10 mouse cellular contexts compared by ENCODE assay signal in genomic region chr1:165705868-165706348, GRCm38 (mm10). TPM values are rescaled to one million over a fixed set of nuclear protein-coding genes. Genes with fewer than 3 reads are reported as not detected.
DNase-seq lines count a peak whose midpoint lies in the region; ATAC-seq lines count a peak whose summit lies in the region.
"Had no signal": no experiment of that assay in that cellular context is flagged by ENCODE, and none has a peak within 500 bp of the region (broad histone marks: within the 10 kb centered on the region; RNA-seq: fewer than 3 reads in every experiment).

No protein-coding gene starts in this region.

- H3K9me3 ChIP-seq in midbrain, embryonic 14.5 days (ENCODE audit: control insufficient read depth, low read length): no peaks in the 10 kb centered on the region
- H3K9me3 ChIP-seq in midbrain, embryonic 11.5 days (ENCODE audit: control insufficient read depth, low read length): no peaks in the 10 kb centered on the region
- no peaks in the 10 kb centered on the region for H3K9me3 ChIP-seq in liver, embryonic 13.5 days (replicated peaks)
- H3K9me3 ChIP-seq in forebrain, embryonic 12.5 days: no peaks in the 10 kb centered on the region

- peaks cover 21% of the 10 kb centered on the region for H3K27me3 ChIP-seq in midbrain, embryonic 14.5 days (ENCODE audit: control insufficient read depth, insufficient read depth, low read length)
- H3K27me3 ChIP-seq in midbrain, embryonic 11.5 days (ENCODE audit: control insufficient read depth, insufficient read depth, low read length): peaks cover 14% of the 10 kb centered on the region; the same call in 1 of the 2 replicates
- peaks cover 58% of the 10 kb centered on the region for H3K27me3 ChIP-seq in liver, embryonic 13.5 days
- peaks cover 75% of the 10 kb centered on the region for H3K27me3 ChIP-seq in forebrain, embryonic 12.5 days

- 0 out of 2 replicates have a peak, but pooled peaks cover 10% of the 10 kb centered on the region for H3K4me1 ChIP-seq in midbrain, embryonic 14.5 days (ENCODE audit: control insufficient read depth, insufficient read depth, low read length)
- peaks cover 4% of the 10 kb centered on the region for H3K4me1 ChIP-seq in midbrain, embryonic 11.5 days (ENCODE audit: control insufficient read depth, insufficient read depth, low read length)
- peaks cover 74% of the 10 kb centered on the region for H3K4me1 ChIP-seq in liver, embryonic 13.5 days (replicated peaks)
- peaks cover 13% of the 10 kb centered on the region for H3K4me1 ChIP-seq in forebrain, embryonic 12.5 days

- H3K27ac ChIP-seq in midbrain, embryonic 14.5 days (replicated peaks; ENCODE audit: low read depth, low read length): no peak overlapping the region
- H3K27ac ChIP-seq in midbrain, embryonic 11.5 days (ENCODE audit: low read depth, low read length): no peak overlapping the region
- peak overlapping the region; percentile 47 for H3K27ac ChIP-seq in liver, embryonic 13.5 days
- no peak overlapping the region for H3K27ac ChIP-seq in forebrain, embryonic 12.5 days

- DNase-seq in heart, adult 11 months: peak; percentile 94
- no peak for DNase-seq in heart, adult 9 months (ENCODE audit: low spot score in 2 of 2)
- no peak for DNase-seq in midbrain, embryonic 14.5 days
- DNase-seq in midbrain, embryonic 11.5 days (ENCODE audit: low spot score, missing footprints): no peak
- DNase-seq in liver, embryonic 13.5 days: no peak
- peak; percentile 64 for DNase-seq in thymus, postnatal 25 days
- no peak for DNase-seq in embryo, embryonic 10.5 days (ENCODE audit: low spot score)
- DNase-seq: adrenal gland, postnatal 36 days; left cerebral cortex, postnatal 4 days had no signal

- H3K36me3 ChIP-seq in midbrain, embryonic 14.5 days (ENCODE audit: control insufficient read depth, insufficient read depth, low read length): no peaks in the 10 kb centered on the region
- no peaks in the 10 kb centered on the region for H3K36me3 ChIP-seq in midbrain, embryonic 11.5 days (ENCODE audit: control insufficient read depth, insufficient read depth, low read length)
- H3K36me3 ChIP-seq in liver, embryonic 13.5 days: no peaks in the 10 kb centered on the region
- H3K36me3 ChIP-seq in forebrain, embryonic 12.5 days (replicated peaks): no peaks in the 10 kb centered on the region

- H3K4me3 ChIP-seq in midbrain, embryonic 14.5 days (replicated peaks; ENCODE audit: low read depth, low read length): no peak overlapping the region
- no peak overlapping the region for H3K4me3 ChIP-seq in midbrain, embryonic 11.5 days (ENCODE audit: low read depth, low read length)
- peak overlapping the region; percentile 60 for H3K4me3 ChIP-seq in liver, embryonic 13.5 days (replicated peaks)
- no peak overlapping the region for H3K4me3 ChIP-seq in forebrain, embryonic 12.5 days (replicated peaks)

- ATAC-seq in midbrain, embryonic 14.5 days (ENCODE audit: low FRiP score, low TSS enrichment): no peak
- ATAC-seq in midbrain, embryonic 11.5 days (ENCODE audit: low FRiP score): no peak
- no peak for ATAC-seq in liver, embryonic 13.5 days (ENCODE audit: low read depth)
- no peak for ATAC-seq in forebrain, embryonic 12.5 days (ENCODE audit: low FRiP score)

- WGBS in midbrain, embryonic 14.5 days: 91% methylated on average over 7 of the region's 7 CpGs
- WGBS in midbrain, embryonic 11.5 days: 79% methylated on average over 7 of the region's 7 CpGs
- WGBS in liver, embryonic 13.5 days (ENCODE audit: insufficient replicate concordance): 42% methylated on average over 7 of the region's 7 CpGs
- WGBS in forebrain, embryonic 12.5 days: 87% methylated on average over 7 of the region's 7 CpGs

- 0 out of 2 replicates have a peak overlapping the region, but pooled peaks have one; percentile 2 for H3K4me2 ChIP-seq in midbrain, embryonic 14.5 days (ENCODE audit: low read length)
- no peak overlapping the region for H3K4me2 ChIP-seq in midbrain, embryonic 11.5 days
- H3K4me2 ChIP-seq in liver, embryonic 13.5 days: peak overlapping the region; percentile 78
- H3K4me2 ChIP-seq in forebrain, embryonic 12.5 days: no peak overlapping the region

- no peak overlapping the region for H3K9ac ChIP-seq in midbrain, embryonic 14.5 days (replicated peaks; ENCODE audit: low read length)
- H3K9ac ChIP-seq in midbrain, embryonic 11.5 days (ENCODE audit: low read length): no peak overlapping the region
- no peak overlapping the region for H3K9ac ChIP-seq in liver, embryonic 13.5 days
- H3K9ac ChIP-seq in forebrain, embryonic 12.5 days: no peak overlapping the region

RNA-seq across cellular contexts. Expression of gene Rcsd1, which starts 3.6 kb away (rescaled TPM):
- polyA plus RNA-seq in midbrain, embryonic 14.5 days (2014; fragmentation: Nextera tagmentation; extraction: Ambion mirVana): 2.5 and 4.7 TPM in 2 replicates
- polyA plus RNA-seq in midbrain, embryonic 11.5 days (2014; fragmentation: Nextera tagmentation; extraction: Ambion mirVana): 5.9 and 6.6 TPM in 2 replicates
- 7.5 and 8.3 TPM in 2 replicates for polyA plus RNA-seq in liver, embryonic 13.5 days (2015; fragmentation: Nextera tagmentation; extraction: Ambion mirVana)
- 6.7 and 8.1 TPM in 2 replicates for polyA plus RNA-seq in forebrain, embryonic 12.5 days (2016; fragmentation: Nextera tagmentation; extraction: Ambion mirVana)

RNA-seq across cellular contexts. Expression of gene Creg1, which starts 57.6 kb away (rescaled TPM):
- 24.7 and 31.8 TPM in 2 replicates for polyA plus RNA-seq in midbrain, embryonic 14.5 days (2014; fragmentation: Nextera tagmentation; extraction: Ambion mirVana)
- 37.4 and 43.4 TPM in 2 replicates for polyA plus RNA-seq in midbrain, embryonic 11.5 days (2014; fragmentation: Nextera tagmentation; extraction: Ambion mirVana)
- 334 and 344 TPM in 2 replicates for polyA plus RNA-seq in liver, embryonic 13.5 days (2015; fragmentation: Nextera tagmentation; extraction: Ambion mirVana)
- 26.3 and 27.2 TPM in 2 replicates for polyA plus RNA-seq in forebrain, embryonic 12.5 days (2016; fragmentation: Nextera tagmentation; extraction: Ambion mirVana)

Comparison
In these comparisons a context has a peak if more than half of its experiments do, and no peak if none do; other contexts are left out.
1. DNase-seq: peak in heart, adult 11 months (single experiment) and thymus, postnatal 25 days (single experiment); none in heart, adult 9 months (0 of 2), midbrain, embryonic 14.5 days (single experiment), midbrain, embryonic 11.5 days (single experiment), liver, embryonic 13.5 days (single experiment) and embryo, embryonic 10.5 days (single experiment).
2. H3K4me2 ChIP-seq: peak in midbrain, embryonic 14.5 days (single experiment) and liver, embryonic 13.5 days (single experiment); none in midbrain, embryonic 11.5 days (single experiment) and forebrain, embryonic 12.5 days (single experiment).